Comparison of ENCODE assay signal across 11 mouse cellular contexts in genomic region chr1:36469811-36470444, GRCm38 (mm10). TPM values are rescaled to one million over a fixed set of nuclear protein-coding genes. Genes with fewer than 3 reads are reported as not detected.
DNase-seq lines count a peak whose midpoint lies in the region; ATAC-seq and TF ChIP-seq lines count a peak whose summit lies in the region.
"Had no signal": no experiment of that assay in that cellular context is flagged by ENCODE, and none has a peak within 500 bp of the region (broad histone marks: within the 10 kb centered on the region; RNA-seq: fewer than 3 reads in every experiment).

No protein-coding gene starts in this region.

- intact Hi-C loops in gastrocnemius, adult 2 months (cut with DNase I) = loop anchor here (2.0 kb wide), 1 partner anchor 23 kb away; no protein-coding TSS in a partner anchor

- H3K9me3 ChIP-seq in neural tube, embryonic 13.5 days = no peaks in the 10 kb centered on the region
- no peaks in the 10 kb centered on the region for H3K9me3 ChIP-seq in forebrain, embryonic 16.5 days (ENCODE audit: control insufficient read depth, low read length)

- no peak for TF ChIP-seq CTCF in gastrocnemius, adult 2 months (IDR thresholded peaks at IDR 0.05)

- peak overlapping the region; percentile 64; the same call in 1 of the 2 replicates for H3K4me2 ChIP-seq in neural tube, embryonic 13.5 days
- no peak overlapping the region for H3K4me2 ChIP-seq in forebrain, embryonic 16.5 days (ENCODE audit: low read length)

- peak overlapping the region; percentile 96 for H3K27ac ChIP-seq in gastrocnemius, adult 2 months
- no peak overlapping the region for H3K27ac ChIP-seq in neural tube, embryonic 13.5 days (replicated peaks)
- no peak overlapping the region for H3K27ac ChIP-seq in forebrain, embryonic 16.5 days (ENCODE audit: low read length)

- H3K27me3 ChIP-seq in neural tube, embryonic 13.5 days = no peaks in the 10 kb centered on the region
- H3K27me3 ChIP-seq in forebrain, embryonic 16.5 days (replicated peaks; ENCODE audit: control insufficient read depth, insufficient read depth, low read length) = no peaks in the 10 kb centered on the region

- ATAC-seq in neural tube, embryonic 13.5 days (ENCODE audit: low read depth) = no peak
- ATAC-seq in forebrain, embryonic 16.5 days = no peak
- ATAC-seq: hindbrain, embryonic 16.5 days; midbrain, embryonic 16.5 days had no signal

- no peak overlapping the region for H3K9ac ChIP-seq in neural tube, embryonic 13.5 days
- H3K9ac ChIP-seq in forebrain, embryonic 16.5 days (replicated peaks; ENCODE audit: low read depth, low read length) = no peak overlapping the region

- 48% methylated on average over 2 of the region's 2 CpGs for WGBS in neural tube, embryonic 13.5 days
- WGBS in forebrain, embryonic 16.5 days = 58% methylated on average over 2 of the region's 2 CpGs

- no peak overlapping the region for H3K4me3 ChIP-seq in gastrocnemius, adult 2 months
- no peak overlapping the region for H3K4me3 ChIP-seq in neural tube, embryonic 13.5 days
- no peak overlapping the region for H3K4me3 ChIP-seq in forebrain, embryonic 16.5 days (replicated peaks; ENCODE audit: low read length)

- peaks cover 33% of the 10 kb centered on the region for H3K4me1 ChIP-seq in neural tube, embryonic 13.5 days (replicated peaks)
- H3K4me1 ChIP-seq in forebrain, embryonic 16.5 days (replicated peaks; ENCODE audit: control insufficient read depth, insufficient read depth, low read length) = peaks cover 32% of the 10 kb centered on the region

- peak; percentile 66 for DNase-seq in gastrocnemius, adult 2 months
- DNase-seq in gastrocnemius, postnatal 4 days (ENCODE audit: low spot score in 2 of 2) = no peak
- no peak for DNase-seq in neural tube, embryonic 10.5 days (ENCODE audit: extremely low spot score, low spot score)
- DNase-seq in heart, postnatal 4 days = peak; percentile 31
- DNase-seq in embryo, embryonic 9.5 days (ENCODE audit: extremely low spot score) = no peak
- DNase-seq in kidney, adult 8-10 months = no peak
- DNase-seq: kidney, postnatal 36 days had no signal

- H3K36me3 ChIP-seq in neural tube, embryonic 13.5 days = no peaks in the 10 kb centered on the region
- H3K36me3 ChIP-seq in forebrain, embryonic 16.5 days (ENCODE audit: control insufficient read depth, insufficient read depth) = no peaks in the 10 kb centered on the region

RNA-seq across cellular contexts. Expression of gene Cnnm4, which starts 1.5 kb away (rescaled TPM):
- 10 to 100 TPM in 1 of 2 experiments, 1 to 10 TPM in 1; 4.1 to 11.0 TPM for total RNA-seq in gastrocnemius, adult 2 months (2021)
- total RNA-seq in gastrocnemius, postnatal 4 days (2021) = 1 to 10 TPM; 6.9 to 8.1 TPM
- polyA plus RNA-seq in neural tube, embryonic 13.5 days (2015; fragmentation: Nextera tagmentation; extraction: Ambion mirVana) = 9.3 and 10.3 TPM in 2 replicates
- total RNA-seq in heart, postnatal 4 days (2021) = 1 to 10 TPM; 4.4 to 4.8 TPM
- polyA plus RNA-seq in forebrain, embryonic 16.5 days (2015; fragmentation: Nextera tagmentation; extraction: Ambion mirVana) = 9.7 and 11.0 TPM in 2 replicates

RNA-seq across cellular contexts. Expression of gene Lman2l, which starts 24.9 kb away (rescaled TPM):
- total RNA-seq in gastrocnemius, adult 2 months (2021) = 10 to 100 TPM; 16.4 to 26.7 TPM
- 10 to 100 TPM; 18.1 to 23.0 TPM for total RNA-seq in gastrocnemius, postnatal 4 days (2021)
- polyA plus RNA-seq in neural tube, embryonic 13.5 days (2015; fragmentation: Nextera tagmentation; extraction: Ambion mirVana) = 73.1 and 74.6 TPM in 2 replicates
- 10 to 100 TPM; 16.0 to 20.6 TPM for total RNA-seq in heart, postnatal 4 days (2021)
- polyA plus RNA-seq in forebrain, embryonic 16.5 days (2015; fragmentation: Nextera tagmentation; extraction: Ambion mirVana) = 62.8 and 67.6 TPM in 2 replicates

RNA-seq across cellular contexts. Expression of gene Cnnm3, which starts 41.7 kb away (rescaled TPM):
- 10 to 100 TPM in 1 of 2 experiments, 1 to 10 TPM in 1; 9.7 to 12.0 TPM for total RNA-seq in gastrocnemius, adult 2 months (2021)
- 10 to 100 TPM; 25.3 to 26.6 TPM for total RNA-seq in gastrocnemius, postnatal 4 days (2021)
- polyA plus RNA-seq in neural tube, embryonic 13.5 days (2015; fragmentation: Nextera tagmentation; extraction: Ambion mirVana) = 3.4 and 4.2 TPM in 2 replicates
- 10 to 100 TPM; 14.9 to 15.7 TPM for total RNA-seq in heart, postnatal 4 days (2021)
- polyA plus RNA-seq in forebrain, embryonic 16.5 days (2015; fragmentation: Nextera tagmentation; extraction: Ambion mirVana) = 4.8 and 5.8 TPM in 2 replicates

Comparison
In these comparisons a context has a peak if more than half of its experiments do, and no peak if none do; other contexts are left out.
1. DNase-seq: peak in gastrocnemius, adult 2 months (single experiment) and heart, postnatal 4 days (single experiment); none in gastrocnemius, postnatal 4 days (0 of 2), neural tube, embryonic 10.5 days (single experiment), embryo, embryonic 9.5 days (single experiment) and kidney, adult 8-10 months (0 of 2).